Mouse (Mus musculus) right cerebral cortex, adult 2 months (tissue): ENCODE measurements around the gene Slc32a1.

Experiments used
- DNase-seq, 2 experiments: peaks; one replicate each; pipeline ENCODE4 v3.0.0; 2021 to 2022; ENCODE audit warnings: low spot score in 2 of 2

Gene Slc32a1

GRCm38 (mm10) chr2:158610488-158611325, at the start of gene Slc32a1:
TSS of gene Slc32a1 (plus strand) at chr2:158610767.
- DNase-seq: no peak

DNA sequence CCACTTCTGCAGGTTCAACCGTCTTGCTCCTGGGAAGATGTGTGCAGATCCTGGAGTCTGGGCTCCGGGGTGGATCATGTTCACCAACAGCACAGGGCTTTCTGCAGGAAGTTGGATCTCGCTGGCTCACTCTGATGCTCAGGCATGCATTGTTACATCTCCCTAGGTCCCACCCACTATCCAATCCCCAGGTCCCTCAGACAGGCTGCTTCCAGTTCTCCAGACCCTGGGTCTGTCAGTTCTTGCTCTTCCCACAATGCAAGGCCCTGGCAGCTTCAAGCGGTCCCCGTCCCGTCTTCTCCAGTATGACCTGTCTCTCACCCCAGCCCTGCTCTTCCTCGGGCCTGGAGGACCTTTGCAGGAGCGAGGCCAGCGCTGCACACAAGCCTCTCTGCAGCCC, 49.8 kb upstream of the Slc32a1 start:
- DNase-seq: no peak

DNA sequence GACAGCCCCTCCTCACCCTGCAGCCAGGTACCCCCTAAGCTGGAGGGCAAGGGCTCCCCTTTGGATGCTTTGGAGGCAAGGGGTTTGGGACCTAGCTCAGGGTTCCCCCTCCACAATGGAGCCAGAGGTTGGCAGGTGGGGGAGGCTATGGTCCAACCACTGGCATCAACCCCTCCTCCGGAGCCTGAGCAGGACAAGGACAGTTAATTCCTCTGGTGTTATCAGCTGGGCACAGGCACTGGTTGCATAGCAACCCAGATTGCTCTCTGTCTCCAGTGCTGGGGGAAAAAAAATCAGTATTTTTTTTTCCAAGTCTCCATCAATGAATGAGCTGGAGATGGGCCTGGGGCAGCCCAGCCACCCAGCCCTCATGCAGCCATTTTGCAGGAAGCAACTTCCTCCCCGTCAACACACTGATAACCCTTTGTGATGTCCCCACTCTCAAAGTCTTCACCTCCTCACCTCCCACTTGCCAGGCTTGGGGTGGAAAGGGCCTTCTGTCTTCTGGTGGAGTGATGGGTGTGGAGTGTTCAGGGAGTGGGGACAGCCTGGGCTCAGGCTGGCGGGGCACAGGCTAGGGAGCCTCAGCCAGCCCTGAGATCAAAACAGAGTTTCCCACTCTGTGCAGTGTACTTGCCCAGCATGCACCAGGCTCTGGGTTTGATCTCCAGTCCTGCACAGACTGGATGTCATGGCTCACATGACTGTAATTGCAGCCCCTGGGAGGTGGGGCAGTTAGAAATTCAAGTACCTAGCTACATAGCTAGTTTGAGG, 49.0 kb upstream of the Slc32a1 start:
- DNase-seq: no peak

- no peak for DNase-seq
These were observed 40.0 kb upstream of the Slc32a1 start for GRCm38 (mm10) chr2:158570421-158571081.

- DNase-seq: no peak
These were observed 30.6 kb upstream of the Slc32a1 start for GRCm38 (mm10) chr2:158579979-158580378.

DNA sequence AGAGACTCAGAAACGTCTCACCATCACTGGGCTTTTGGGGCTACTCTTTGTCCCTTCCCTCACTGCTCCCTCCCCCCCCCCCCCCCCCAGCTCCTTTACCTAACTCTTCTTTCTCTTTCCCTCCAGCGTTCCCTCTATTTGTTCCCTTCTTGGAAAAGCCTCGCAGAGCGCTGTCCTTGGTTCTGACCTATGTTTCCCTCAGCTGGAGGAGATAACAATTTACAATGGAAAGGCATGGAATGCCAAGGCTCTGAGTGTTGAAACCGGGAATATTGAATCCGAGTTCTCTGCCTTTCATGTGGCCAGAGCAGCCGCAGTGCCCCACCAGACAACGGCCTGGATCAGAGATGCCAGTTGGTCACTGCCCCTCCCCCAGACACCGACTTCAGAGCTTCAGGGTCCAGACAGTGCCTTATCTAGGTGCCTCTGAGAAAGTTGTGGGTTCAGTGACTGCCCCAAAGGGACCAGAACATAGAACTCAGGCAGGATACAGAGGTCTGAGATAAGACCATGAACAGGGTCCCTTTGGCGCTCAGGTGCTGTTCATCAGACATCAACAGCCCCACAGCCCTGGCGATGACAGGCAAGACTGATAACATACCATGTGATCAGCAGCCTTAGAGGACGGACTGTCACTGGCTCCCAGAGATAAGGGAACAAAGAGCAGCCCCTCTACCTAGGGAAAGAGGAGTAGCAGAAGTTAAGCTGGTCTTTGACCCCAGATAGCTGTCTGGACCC, 25.8 kb upstream of the Slc32a1 start:
- no peak for DNase-seq

GRCm38 (mm10) chr2:158588524-158589271, 21.9 kb upstream of the Slc32a1 start:
- no peak for DNase-seq

DNA sequence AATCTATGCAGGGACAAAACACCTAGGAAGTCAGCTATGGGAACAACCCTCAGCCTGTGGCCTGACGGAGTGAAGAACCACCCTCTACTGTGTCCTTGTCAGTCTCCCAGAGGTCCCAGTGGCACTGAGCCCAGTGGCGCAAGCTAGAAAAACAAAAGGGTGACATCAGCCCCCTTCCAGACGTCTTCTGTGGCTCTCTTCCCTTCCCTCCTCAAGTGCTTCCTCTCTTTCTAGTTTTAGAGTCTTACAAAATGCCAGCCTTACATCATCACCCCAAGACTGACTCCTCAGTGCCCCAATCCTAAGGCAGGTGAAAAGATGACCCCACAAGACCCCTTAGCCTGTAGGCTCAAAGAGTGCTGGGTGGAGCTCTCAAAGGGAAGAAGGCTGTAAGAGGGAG, 20.1 kb upstream of the Slc32a1 start:
- no peak for DNase-seq

GRCm38 (mm10) chr2:158591286-158591685, 19.3 kb upstream of the Slc32a1 start:
- DNase-seq: no peak

- no peak for DNase-seq
These were observed 17.2 kb upstream of the Slc32a1 start for GRCm38 (mm10) chr2:158593371-158593770.

GRCm38 (mm10) chr2:158595103-158595502, 15.5 kb upstream of the Slc32a1 start:
- no peak for DNase-seq

- no peak for DNase-seq
These were observed 15.0 kb upstream of the Slc32a1 start for GRCm38 (mm10) chr2:158595577-158595976.

- no peak for DNase-seq
These were observed 13.8 kb upstream of the Slc32a1 start for GRCm38 (mm10) chr2:158596803-158597202.

DNA sequence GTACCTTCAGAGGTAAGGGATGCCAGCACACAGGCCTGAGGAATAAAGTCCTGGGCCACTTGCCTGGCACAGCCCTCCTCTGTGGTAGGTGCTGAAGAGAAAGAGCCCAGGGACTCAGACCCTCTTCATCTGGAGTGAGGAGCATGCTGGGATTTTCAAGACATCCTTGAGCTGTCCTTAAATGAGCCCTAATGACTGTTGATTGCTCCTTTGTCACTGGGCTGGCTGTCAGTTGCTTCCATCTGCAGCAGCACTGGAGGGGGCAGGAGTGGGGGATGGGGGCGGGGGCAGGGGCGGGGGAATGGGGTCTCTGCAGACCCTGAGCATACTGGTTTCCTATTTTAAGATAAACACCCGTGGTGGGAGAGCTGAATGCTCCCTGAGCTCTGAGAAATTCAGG, 10.1 kb upstream of the Slc32a1 start:
- DNase-seq: no peak

GRCm38 (mm10) chr2:158601326-158601725, 9.2 kb upstream of the Slc32a1 start:
- DNase-seq: no peak

DNA sequence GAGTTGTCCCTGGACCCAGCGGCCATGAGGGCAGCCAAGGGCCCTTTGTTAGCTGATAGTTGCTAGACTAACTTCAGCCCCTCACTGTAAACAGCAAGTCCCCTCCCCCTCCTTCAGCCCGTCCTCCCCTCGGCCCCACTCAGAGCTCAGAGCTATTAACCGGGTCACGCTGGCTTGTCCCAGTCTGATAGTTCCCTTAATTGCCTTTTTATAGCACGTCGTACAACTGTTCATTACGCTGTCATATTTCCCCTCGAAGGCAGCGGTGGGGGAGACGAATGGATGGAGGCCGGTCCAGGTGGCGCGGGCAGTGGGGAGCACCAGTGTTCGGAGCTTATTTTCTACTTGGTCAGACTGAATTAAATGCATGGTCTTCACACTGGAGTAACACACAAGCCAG, 7.9 kb upstream of the Slc32a1 start:
- no peak for DNase-seq

GRCm38 (mm10) chr2:158606511-158606964, 4.0 kb upstream of the Slc32a1 start:
- no peak for DNase-seq

GRCm38 (mm10) chr2:158609681-158610080, 886 bp upstream of the Slc32a1 start:
- DNase-seq: no peak

GRCm38 (mm10) chr2:158611326-158611719, 756 bp downstream of the Slc32a1 start:
- no peak for DNase-seq

DNA sequence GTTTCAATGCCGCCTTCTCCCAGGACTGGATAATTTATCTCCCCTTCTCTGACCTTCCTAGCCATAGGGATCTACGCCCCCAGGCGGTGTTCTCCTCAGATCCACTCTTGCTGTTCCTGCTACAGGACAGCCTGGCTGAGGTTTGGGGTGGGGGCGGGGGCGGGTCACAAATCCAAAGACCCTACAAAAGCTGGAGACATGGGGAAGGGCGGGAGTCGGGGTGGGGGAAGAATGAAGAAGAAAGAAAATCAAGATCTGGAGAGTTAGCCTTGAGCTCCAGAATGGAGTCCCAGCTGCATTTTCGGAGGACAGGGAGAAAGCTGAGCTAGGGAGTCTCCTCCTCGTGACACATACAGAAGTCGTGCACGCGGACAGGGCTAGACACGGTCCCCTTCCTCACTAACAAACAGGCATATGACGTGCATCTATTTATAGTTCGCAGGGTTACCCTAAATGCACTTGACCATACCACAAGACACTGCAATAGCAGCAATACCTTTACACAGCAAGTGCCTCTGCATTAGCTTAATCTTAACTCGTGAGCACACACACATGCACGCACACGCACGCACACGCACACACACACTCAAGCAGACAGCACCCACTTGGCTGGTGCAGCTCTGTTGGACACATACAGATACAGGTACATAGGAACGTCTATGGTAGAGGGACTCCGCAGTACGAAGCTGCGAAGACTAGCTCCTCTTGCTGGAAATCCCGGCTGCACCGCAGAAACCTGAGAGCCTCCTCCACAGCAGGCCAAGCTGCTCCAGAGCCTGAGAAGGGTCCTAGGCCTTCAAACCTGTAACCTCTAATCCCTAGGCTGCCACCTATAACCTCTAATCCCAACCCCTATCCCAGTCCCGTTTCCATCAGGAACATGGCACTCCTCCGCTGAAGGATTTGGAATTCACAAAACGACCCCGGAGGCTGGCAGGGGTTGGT, 1.4 kb downstream of the Slc32a1 start:
- no peak for DNase-seq
